Mouse (Mus musculus): ENCODE measurements at regions not wholly inside any gene's neighbourhood (a gene's known extent, or its start where the extent isn't known, plus 50 kb on each side); places are given as distances from the start of the nearest gene placed in this dataset.

DNA sequence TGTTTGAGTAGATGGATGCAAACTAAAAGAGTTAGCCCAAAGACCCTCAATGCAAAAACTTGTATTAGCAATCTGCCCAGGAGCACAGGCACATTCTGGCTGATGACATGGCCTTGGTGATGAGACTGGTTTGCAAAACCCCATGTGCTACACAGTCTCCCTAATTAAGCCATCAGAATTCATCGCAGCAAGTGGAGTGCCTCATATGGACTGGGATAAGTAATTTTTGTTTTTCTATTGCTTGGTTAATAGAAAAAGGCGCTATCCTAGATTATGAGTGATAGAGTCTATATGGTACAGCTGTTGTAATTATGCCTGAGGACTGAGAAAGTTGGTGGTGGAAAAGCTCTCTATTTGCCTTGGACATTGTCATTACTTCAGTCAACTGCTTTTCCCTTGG is 155.2 kb upstream of the Robo1 start:
- TF ChIP-seq CHD2 (IDR thresholded peaks at IDR 0.05; ENCODE audit: low read depth, low read length) = no peak
- TF ChIP-seq ZNF384 (IDR thresholded peaks at IDR 0.05; ENCODE audit: low read depth, low read length) = no peak

All from ES-E14 (cell line).